Mouse (Mus musculus) thymus, adult 2 months (tissue): ENCODE measurements around the gene Ankrd54.

Source experiments
- CTCF ChIP-seq: fragments of 200-500 bp; IDR thresholded peaks from 2 replicates; pipeline ENCODE4 v1.5.1; 2012; ENCODE audit warnings: mild to moderate bottlenecking, control low read depth, low read length, moderate library complexity, borderline replicate concordance; ENCODE audit not compliant: control insufficient read depth, poor library complexity, insufficient read depth; ENCODE audit errors: extremely low read depth
- POLR2A ChIP-seq: fragments of 200-500 bp; IDR thresholded peaks from 2 replicates; pipeline ENCODE4 v1.6.1; 2012; ENCODE audit warnings: mild to moderate bottlenecking, low read length, control low read depth, moderate library complexity; ENCODE audit not compliant: control insufficient read depth, poor library complexity, insufficient read depth; ENCODE audit errors: extremely low read depth

GRCm38 (mm10) chr15:79009734-79010133, 53.0 kb downstream of the Ankrd54 start:
- TF ChIP-seq CTCF (no peak), POLR2A (no peak)
